Mouse (Mus musculus) heart, postnatal 0 days (tissue): ENCODE measurements around the gene Ribc2. TPM values are rescaled to one million over a fixed set of nuclear protein-coding genes. Genes with fewer than 3 reads are reported as not detected.

Experiments
- ATAC-seq: fragments of 200-750 bp; cut with Nextera tagmentation; 2 replicates; pipeline ENCODE4 v1.8.0; 2017; ENCODE audit warnings: low read depth, moderate number of reproducible peaks, moderate library complexity; ENCODE audit not compliant: insufficient read depth
- DNase-seq: peaks from one replicate; pipeline ENCODE4 v3.0.0-alpha.2; 2016; ENCODE audit warnings: low spot score
- H3K27ac ChIP-seq: fragments of 300-500 bp; sonication (generic); 2 replicates; pipeline ENCODE4 v1.5.1; 2014; ENCODE audit warnings: low read depth, mild to moderate bottlenecking
- H3K27me3 ChIP-seq: fragments of 300-500 bp; sonication (generic); 2 replicates; pipeline ENCODE4 v1.6.1; 2014; ENCODE audit warnings: low read length, mixed read lengths; ENCODE audit not compliant: control insufficient read depth, insufficient read depth
- H3K36me3 ChIP-seq: fragments of 300-500 bp; sonication (generic); replicated peaks from 2 replicates; pipeline ENCODE4 v1.6.1; 2014; ENCODE audit warnings: low read length, mixed read lengths; ENCODE audit not compliant: control insufficient read depth, insufficient read depth
- H3K4me1 ChIP-seq: fragments of 300-500 bp; sonication (generic); 2 replicates; pipeline ENCODE4 v1.6.1; 2014; ENCODE audit warnings: antibody characterized with exemption; ENCODE audit not compliant: control insufficient read depth, insufficient read depth
- H3K4me2 ChIP-seq: fragments of 300-500 bp; sonication (generic); 2 replicates; pipeline ENCODE4 v1.6.1; 2014; ENCODE audit warnings: low read depth, mild to moderate bottlenecking, low read length, moderate library complexity
- H3K4me3 ChIP-seq: fragments of 300-500 bp; sonication (generic); 2 replicates; pipeline ENCODE4 v1.5.1; 2014; ENCODE audit warnings: low read depth, low read length
- H3K9ac ChIP-seq: fragments of 300-500 bp; sonication (generic); replicated peaks from 2 replicates; pipeline ENCODE4 v1.6.1; 2014; ENCODE audit warnings: low read depth, low read length, mixed read lengths
- H3K9me3 ChIP-seq: fragments of 300-500 bp; sonication (generic); replicated peaks from 2 replicates; pipeline ENCODE4 v1.6.1; 2016; ENCODE audit warnings: low read length; ENCODE audit not compliant: control insufficient read depth
- CTCF ChIP-seq: IDR thresholded peaks from 2 replicates; pipeline ENCODE4 v1.5.1; 2016; ENCODE audit warnings: antibody characterized with exemption, control low read depth, low read depth
- EP300 ChIP-seq: IDR thresholded peaks from 2 replicates; pipeline ENCODE4 v1.6.1; 2016; ENCODE audit warnings: antibody characterized with exemption, low read depth
- WGBS: fragments of 180-500 bp; shearing (Covaris S2); extraction: QIAGEN DNeasy Blood & Tissue Kit; methylation state at CpG from one replicate; pipeline ENCODE4 v1.1.7; 2014; 5-methylcytosine and 5-hydroxymethylcytosine counted together
- polyA plus RNA-seq: library from polyadenylated mRNA; unstranded; fragments of >200 nt; fragmentation: Nextera tagmentation; extraction: Ambion mirVana; gene quantifications from 2 replicates; pipeline ENCODE4 v1.2.1, GENCODE M21; 2015
- total RNA-seq: library from RNA; depleted of rRNA; stranded (reverse); fragments of >200 nt; gene quantifications from 2 replicates; pipeline ENCODE4 v1.2.3, GENCODE M21; 2014; ENCODE audit warnings: low replicate concordance

Gene Ribc2
- total and polyA plus RNA-seq, 2 experiments from 2014 or later: 0.14 TPM; not detected in 1

DNA sequence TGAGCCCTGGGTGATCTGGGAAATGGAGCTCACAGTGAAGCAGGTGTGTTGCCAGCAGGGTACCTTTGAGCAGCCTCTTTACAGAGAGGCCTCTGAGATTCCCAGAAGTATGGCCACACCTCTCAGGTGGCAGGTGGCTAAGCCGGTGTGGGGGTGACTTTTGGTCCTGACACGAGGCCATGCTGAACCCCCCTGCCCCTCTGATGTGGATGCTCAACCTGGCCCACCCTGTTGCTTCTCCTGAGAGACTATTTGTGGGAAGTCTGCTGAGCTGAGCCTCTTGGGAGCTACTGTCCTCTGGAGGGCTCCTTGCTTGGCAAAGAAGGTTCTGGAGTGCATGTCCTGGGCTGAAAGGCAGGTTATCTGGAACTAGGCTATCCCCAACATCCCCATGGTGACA, 10.6 kb downstream of the Ribc2 start:
- no peak for DNase-seq

DNA sequence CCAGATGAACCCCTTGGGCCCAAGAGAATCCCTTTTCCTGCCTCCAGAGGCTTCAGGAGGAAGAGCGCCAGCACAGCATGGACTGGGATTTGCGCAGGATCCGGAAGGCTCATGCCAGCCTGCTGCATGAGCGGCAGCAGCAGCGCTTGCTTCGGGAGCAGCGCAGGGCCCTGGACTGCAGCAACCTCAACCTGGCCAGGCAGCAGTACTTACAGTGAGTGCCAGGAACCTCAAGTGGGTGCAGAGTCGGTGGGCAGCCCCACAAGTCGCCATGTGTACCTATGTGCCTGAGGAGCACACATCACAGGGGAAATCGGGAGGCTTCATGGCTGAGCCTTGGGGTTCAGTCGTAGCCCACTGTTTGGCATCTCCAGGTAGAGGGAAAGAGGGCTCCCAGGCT, 11.3 kb downstream of the Ribc2 start:
- WGBS: 84% methylated on average over 11 of the region's 11 CpGs
- Histone ChIP-seq H3K9ac (no peak overlapping the region), H3K36me3 (no peaks in the 10 kb centered on the region), H3K27ac (no peak overlapping the region), H3K4me3 (no peak overlapping the region), H3K27me3 (peaks cover 11% of the 10 kb centered on the region; the same call in 1 of the 2 replicates), H3K4me2 (no peak overlapping the region), H3K4me1 (no peaks in the 10 kb centered on the region), H3K9me3 (no peaks in the 10 kb centered on the region)
- DNase-seq (no peak), ATAC-seq (no peak)
- TF ChIP-seq EP300 (no peak), CTCF (no peak)

More for the DNA sequence above, 10.6 kb downstream of the Ribc2 start:
- H3K4me3 ChIP-seq: no peak overlapping the region
- no peak overlapping the region for H3K9ac ChIP-seq
- H3K27me3 ChIP-seq: peaks cover 11% of the 10 kb centered on the region; the same call in 1 of the 2 replicates
- H3K9me3 ChIP-seq: no peaks in the 10 kb centered on the region
- WGBS: 64% methylated on average over 2 of the region's 2 CpGs
- H3K36me3 ChIP-seq: no peaks in the 10 kb centered on the region
- H3K4me1 ChIP-seq: no peaks in the 10 kb centered on the region
- ATAC-seq: no peak
- no peak overlapping the region for H3K27ac ChIP-seq
- TF ChIP-seq EP300 (no peak), CTCF (no peak)
- H3K4me2 ChIP-seq: no peak overlapping the region

DNA sequence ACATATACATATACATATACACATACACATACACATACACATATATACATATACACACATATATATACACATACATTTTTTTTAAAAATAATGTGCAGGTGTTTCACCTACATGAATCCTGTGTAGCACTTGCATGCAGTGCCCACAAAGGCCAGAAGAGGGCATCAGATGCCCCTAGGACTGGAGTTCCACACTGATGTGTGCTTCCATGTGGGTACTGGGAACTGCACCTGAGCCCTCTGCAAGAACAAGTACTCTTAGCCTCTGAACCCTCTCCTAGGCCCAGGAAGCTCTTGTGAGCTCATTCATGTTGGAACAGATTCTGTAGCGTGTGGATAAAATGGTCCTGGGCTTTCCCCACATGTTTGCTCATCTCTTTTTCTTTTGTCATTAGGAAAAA, 11.9 kb downstream of the Ribc2 start:
- TF ChIP-seq EP300 (no peak), CTCF (no peak)
- Histone ChIP-seq H3K4me3 (no peak overlapping the region), H3K27me3 (peaks cover 11% of the 10 kb centered on the region; the same call in 1 of the 2 replicates), H3K9me3 (no peaks in the 10 kb centered on the region), H3K4me2 (no peak overlapping the region), H3K4me1 (no peaks in the 10 kb centered on the region), H3K9ac (no peak overlapping the region), H3K36me3 (no peaks in the 10 kb centered on the region), H3K27ac (no peak overlapping the region)
- DNase-seq: no peak
- no peak for ATAC-seq
- 95% methylated on average over 1 of the region's 1 CpGs for WGBS

DNA sequence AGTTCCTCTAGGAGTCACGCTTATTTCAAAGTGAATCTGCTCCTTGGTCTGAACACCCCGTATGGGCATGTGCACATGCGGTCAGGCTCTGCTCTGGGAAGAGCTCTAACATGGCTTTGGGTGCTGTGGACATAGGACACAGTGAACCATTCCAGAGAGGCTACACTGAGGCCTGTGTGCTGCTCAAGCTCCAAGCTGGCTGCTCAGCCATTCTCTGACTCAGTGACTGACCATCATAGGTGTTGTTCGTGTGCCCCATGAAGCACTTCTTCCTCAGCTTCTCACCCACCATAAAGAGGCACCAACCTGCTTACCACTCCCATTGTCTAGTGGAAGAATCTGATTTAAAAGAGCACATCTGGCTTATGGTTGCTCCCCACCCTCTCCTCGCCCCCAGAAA, 12.4 kb downstream of the Ribc2 start:
- WGBS: 85% methylated on average over 5 of the region's 5 CpGs
- ATAC-seq: no peak
- H3K4me1 ChIP-seq: no peaks in the 10 kb centered on the region
- no peak overlapping the region for H3K9ac ChIP-seq
- H3K27me3 ChIP-seq: peaks cover 11% of the 10 kb centered on the region; the same call in 1 of the 2 replicates
- H3K9me3 ChIP-seq: no peaks in the 10 kb centered on the region
- no peak overlapping the region for H3K27ac ChIP-seq
- H3K36me3 ChIP-seq: no peaks in the 10 kb centered on the region
- no peak for DNase-seq
- TF ChIP-seq EP300 (no peak), CTCF (no peak)
- H3K4me3 ChIP-seq: no peak overlapping the region
- H3K4me2 ChIP-seq: no peak overlapping the region

DNA sequence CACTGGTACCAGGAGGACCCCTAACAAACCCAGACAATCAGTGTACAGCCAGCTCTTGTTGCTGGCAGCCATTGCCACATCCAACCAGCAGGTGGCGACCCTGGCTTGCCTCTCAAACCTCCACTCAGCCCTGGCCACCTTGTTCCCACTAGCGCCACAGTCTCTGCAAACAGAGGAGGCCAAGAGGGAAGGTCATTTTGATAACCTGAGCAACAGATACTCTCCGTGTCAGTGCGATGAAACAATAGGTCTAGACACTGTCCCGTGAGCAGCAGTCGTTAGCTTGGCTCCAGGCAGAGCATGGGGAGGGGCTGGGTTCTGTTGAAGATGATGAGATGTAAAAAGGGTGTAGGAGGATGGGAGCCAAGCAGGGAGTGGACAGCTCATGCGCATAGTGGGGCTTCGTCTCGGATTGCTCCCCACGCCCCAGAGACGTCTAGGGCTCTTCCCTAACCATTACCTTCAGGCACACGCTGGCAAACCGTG, 19.6 kb downstream of the Ribc2 start:
- H3K9ac ChIP-seq: no peak overlapping the region
- DNase-seq (peak; percentile 77), ATAC-seq (peak; percentile 64)
- TF ChIP-seq EP300: no peak
- TF ChIP-seq CTCF: peak; percentile 99
- no peak overlapping the region for H3K4me2 ChIP-seq
- no peaks in the 10 kb centered on the region for H3K9me3 ChIP-seq
- peaks cover 15% of the 10 kb centered on the region; the same call in 1 of the 2 replicates for H3K27me3 ChIP-seq
- H3K27ac ChIP-seq: no peak overlapping the region
- no peaks in the 10 kb centered on the region for H3K36me3 ChIP-seq
- peaks cover 20% of the 10 kb centered on the region for H3K4me1 ChIP-seq
- no peak overlapping the region for H3K4me3 ChIP-seq
- WGBS: 18% methylated on average over 13 of the region's 13 CpGs

DNA sequence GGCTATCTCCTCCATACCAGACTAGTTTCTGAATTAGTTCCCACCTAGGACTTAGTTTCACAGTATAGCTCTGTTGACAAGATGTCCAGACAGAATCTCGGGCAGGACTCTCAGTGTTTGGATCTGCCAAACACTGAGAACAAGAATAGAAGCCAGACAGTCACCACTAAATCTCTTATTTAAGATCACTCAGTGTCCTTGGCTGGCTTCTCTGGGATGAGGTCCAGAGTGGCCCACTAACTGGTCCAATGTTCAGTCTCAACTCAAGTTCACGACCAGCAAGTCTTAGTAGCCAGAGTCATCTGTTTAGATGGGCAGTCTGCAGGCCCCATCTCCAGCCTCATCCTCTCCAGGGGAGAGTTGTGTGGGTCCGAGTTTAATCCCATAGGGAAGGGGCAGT, 20.7 kb downstream of the Ribc2 start:
- TF ChIP-seq EP300: no peak
- 56% methylated on average over 3 of the region's 3 CpGs for WGBS
- no peak overlapping the region for H3K4me3 ChIP-seq
- H3K9me3 ChIP-seq: no peaks in the 10 kb centered on the region
- no peak for DNase-seq
- no peak overlapping the region for H3K27ac ChIP-seq
- peaks cover 15% of the 10 kb centered on the region; the same call in 1 of the 2 replicates for H3K27me3 ChIP-seq
- H3K9ac ChIP-seq: no peak overlapping the region
- no peaks in the 10 kb centered on the region for H3K36me3 ChIP-seq
- no peak overlapping the region for H3K4me2 ChIP-seq
- no peak for ATAC-seq
- H3K4me1 ChIP-seq: peaks cover 26% of the 10 kb centered on the region
